ENCODE assay signal across 13 mouse cellular contexts in genomic region chr11:77966037-77966391, GRCm38 (mm10). TPM values are rescaled to one million over a fixed set of nuclear protein-coding genes. Genes with fewer than 3 reads are reported as not detected.
A peak's percentile ranks its signal among the peaks of the same experiment; 100 is the strongest.
DNase-seq lines count a peak whose midpoint lies in the region; ATAC-seq and TF ChIP-seq lines count a peak whose summit lies in the region.
"Had no signal": no experiment of that assay in that cellular context is flagged by ENCODE, and none has a peak within 500 bp of the region (broad histone marks: within the 10 kb centered on the region; RNA-seq: fewer than 3 reads in every experiment).

No protein-coding gene starts in this region.

- no peak; the same call in 1 of the 2 replicates for ATAC-seq in forebrain, embryonic 11.5 days (replicated peaks; ENCODE audit: low FRiP score)
- peak; percentile 30; the same call in 1 of the 2 replicates for ATAC-seq in hindbrain, embryonic 13.5 days (ENCODE audit: low FRiP score)
- ATAC-seq in neural tube, embryonic 13.5 days (ENCODE audit: low read depth), result no peak; the same call in 1 of the 2 replicates

- 52% methylated on average over 5 of the region's 5 CpGs for WGBS in forebrain, embryonic 11.5 days
- 44% methylated on average over 5 of the region's 5 CpGs for WGBS in hindbrain, embryonic 13.5 days
- 41% methylated on average over 5 of the region's 5 CpGs for WGBS in neural tube, embryonic 13.5 days

- no peak overlapping the region; the same call in 1 of the 2 replicates for H3K4me2 ChIP-seq in forebrain, embryonic 11.5 days (ENCODE audit: low read depth, low read length, severe bottlenecking)
- no peak overlapping the region for H3K4me2 ChIP-seq in hindbrain, embryonic 13.5 days
- H3K4me2 ChIP-seq in neural tube, embryonic 13.5 days, result no peak overlapping the region; the same call in 1 of the 2 replicates
- H3K4me2 ChIP-seq: embryonic facial prominence, embryonic 13.5 days; kidney, embryonic 15.5 days had no signal

- H3K27me3 ChIP-seq in forebrain, embryonic 11.5 days (ENCODE audit: control insufficient read depth, insufficient read depth, low read length), result peaks cover 6% of the 10 kb centered on the region
- H3K27me3 ChIP-seq in hindbrain, embryonic 13.5 days, result peaks cover 59% of the 10 kb centered on the region
- peaks cover 68% of the 10 kb centered on the region for H3K27me3 ChIP-seq in neural tube, embryonic 13.5 days

- DNase-seq in layer of hippocampus, adult 2 months (ENCODE audit: low spot score in 2 of 2), result no peak
- no peak for DNase-seq in layer of hippocampus, adult 9-11 months
- DNase-seq in forebrain, embryonic 11.5 days (ENCODE audit: low spot score), result no peak
- DNase-seq in gastrocnemius, postnatal 4 days (ENCODE audit: low spot score in 2 of 2), result no peak
- no peak for DNase-seq in adrenal gland, adult 2 months
- DNase-seq: lung, adult 18-20 months had no signal

- peak overlapping the region; percentile 19 for H3K4me3 ChIP-seq in layer of hippocampus, adult 2 months
- no peak overlapping the region for H3K4me3 ChIP-seq in forebrain, embryonic 11.5 days (ENCODE audit: low read depth, low read length)
- H3K4me3 ChIP-seq in hindbrain, embryonic 13.5 days, result no peak overlapping the region
- no peak overlapping the region for H3K4me3 ChIP-seq in neural tube, embryonic 13.5 days
- H3K4me3 ChIP-seq: embryonic facial prominence, embryonic 13.5 days; kidney, embryonic 15.5 days had no signal

- TF ChIP-seq CTCF in layer of hippocampus, adult 2 months (conservative IDR thresholded peaks at IDR 0.05), result no peak

- no peaks in the 10 kb centered on the region for H3K9me3 ChIP-seq in forebrain, embryonic 11.5 days (ENCODE audit: control insufficient read depth, low read length)
- no peaks in the 10 kb centered on the region for H3K9me3 ChIP-seq in hindbrain, embryonic 13.5 days
- H3K9me3 ChIP-seq in neural tube, embryonic 13.5 days, result no peaks in the 10 kb centered on the region
- H3K9me3 ChIP-seq: embryonic facial prominence, embryonic 13.5 days; G1E; kidney, embryonic 15.5 days had no signal

- peaks cover 20% of the 10 kb centered on the region for H3K4me1 ChIP-seq in forebrain, embryonic 11.5 days (replicated peaks; ENCODE audit: control insufficient read depth, insufficient read depth, low read length)
- H3K4me1 ChIP-seq in hindbrain, embryonic 13.5 days (replicated peaks), result peaks cover 28% of the 10 kb centered on the region
- peaks cover 30% of the 10 kb centered on the region for H3K4me1 ChIP-seq in neural tube, embryonic 13.5 days (replicated peaks)

- peak overlapping the region; percentile 87 for H3K27ac ChIP-seq in layer of hippocampus, adult 2 months
- peak overlapping the region; percentile 82 for H3K27ac ChIP-seq in forebrain, embryonic 11.5 days (ENCODE audit: low read depth, low read length)
- peak overlapping the region; percentile 86 for H3K27ac ChIP-seq in hindbrain, embryonic 13.5 days
- peak overlapping the region; percentile 89 for H3K27ac ChIP-seq in neural tube, embryonic 13.5 days (replicated peaks)
- H3K27ac ChIP-seq: kidney, embryonic 15.5 days had no signal

- H3K36me3 ChIP-seq in forebrain, embryonic 11.5 days (ENCODE audit: control insufficient read depth, insufficient read depth, low read length), result no peaks in the 10 kb centered on the region
- H3K36me3 ChIP-seq in hindbrain, embryonic 13.5 days, result peaks cover 20% of the 10 kb centered on the region
- H3K36me3 ChIP-seq in neural tube, embryonic 13.5 days, result peaks cover 11% of the 10 kb centered on the region
- H3K36me3 ChIP-seq: embryonic facial prominence, embryonic 13.5 days; G1E; kidney, embryonic 15.5 days had no signal

- no peak overlapping the region; the same call in 1 of the 2 replicates for H3K9ac ChIP-seq in forebrain, embryonic 11.5 days (ENCODE audit: low read length)
- peak overlapping the region; percentile 53 for H3K9ac ChIP-seq in hindbrain, embryonic 13.5 days
- peak overlapping the region; percentile 56; the same call in 1 of the 2 replicates for H3K9ac ChIP-seq in neural tube, embryonic 13.5 days
- H3K9ac ChIP-seq: embryonic facial prominence, embryonic 13.5 days had no signal

RNA-seq across cellular contexts. Expression of gene Phf12, which starts 16.5 kb away (rescaled TPM):
- 10 to 100 TPM; 59.0 to 62.4 TPM for total RNA-seq in layer of hippocampus, adult 2 months (2021)
- 29.6 and 30.5 TPM in 2 replicates for polyA plus RNA-seq in forebrain, embryonic 11.5 days (2014; fragmentation: Nextera tagmentation; extraction: Ambion mirVana)
- polyA plus RNA-seq in hindbrain, embryonic 13.5 days (2015; fragmentation: Nextera tagmentation; extraction: Ambion mirVana), result 18.9 and 21.2 TPM in 2 replicates
- 15.6 and 19.8 TPM in 2 replicates for polyA plus RNA-seq in neural tube, embryonic 13.5 days (2015; fragmentation: Nextera tagmentation; extraction: Ambion mirVana)
- 10 to 100 TPM; 35.4 to 39.9 TPM for total RNA-seq in gastrocnemius, postnatal 4 days (2021)
- 10 to 100 TPM; 47.1 to 53.2 TPM for total RNA-seq in adrenal gland, adult 2 months (2021)
- 69.1 and 70.3 TPM in 2 replicates for polyA plus RNA-seq in adrenal gland, adult 2 months (2012; rRNA removed)

RNA-seq across cellular contexts. Expression of gene Sez6, which starts 35.4 kb away (rescaled TPM):
- total RNA-seq in layer of hippocampus, adult 2 months (2021), result 100 to 1,000 TPM; 154 to 159 TPM
- polyA plus RNA-seq in forebrain, embryonic 11.5 days (2014; fragmentation: Nextera tagmentation; extraction: Ambion mirVana), result 14.3 and 16.7 TPM in 2 replicates
- polyA plus RNA-seq in hindbrain, embryonic 13.5 days (2015; fragmentation: Nextera tagmentation; extraction: Ambion mirVana), result 112 and 121 TPM in 2 replicates
- 95.2 and 104 TPM in 2 replicates for polyA plus RNA-seq in neural tube, embryonic 13.5 days (2015; fragmentation: Nextera tagmentation; extraction: Ambion mirVana)
- 1 to 10 TPM in 1 of 2 experiments, under 1 TPM in 1; 0.21 to 1.0 TPM for total RNA-seq in gastrocnemius, postnatal 4 days (2021)
- total RNA-seq in adrenal gland, adult 2 months (2021), result 1 to 10 TPM; 2.9 to 4.4 TPM
- 1.5 and 2.0 TPM in 2 replicates for polyA plus RNA-seq in adrenal gland, adult 2 months (2012; rRNA removed)
- total RNA-seq: hematopoietic stem cell, adult 5-6 weeks had no signal
- polyA plus RNA-seq: C2C12 had no signal
